In genomic region chr4:141793282-141794151, GRCm38 (mm10) we compare ENCODE assay signal across 8 mouse cellular contexts. TPM values are rescaled to one million over a fixed set of nuclear protein-coding genes. Genes with fewer than 3 reads are reported as not detected.
DNase-seq lines count a peak whose midpoint lies in the region; ATAC-seq lines count a peak whose summit lies in the region.

Gene Casp9 (plus strand): TSS chr4:141793612.

- whole genome bisulfite sequencing in hindbrain, embryonic 12.5 days, result under 1% methylated on average over 55 of the region's 80 CpGs

- H3K27ac ChIP-seq in hindbrain, embryonic 12.5 days, result peak within 1 kb of the TSS; percentile 94

- H3K4me2 ChIP-seq in hindbrain, embryonic 12.5 days (replicated peaks), result peak within 1 kb of the TSS; percentile 58

- peak within 1 kb of the TSS; percentile 73 for H3K4me3 ChIP-seq in hindbrain, embryonic 12.5 days

- H3K36me3 ChIP-seq in hindbrain, embryonic 12.5 days, result peaks cover 22% of the 10 kb centered on the region

- peak; percentile 99 for DNase-seq in Muller cell, postnatal 12 days (ENCODE audit: inconsistent ontology term)
- peak; percentile 96 for DNase-seq in cerebellum, adult 9-11 months
- DNase-seq in frontal cortex, postnatal 10 days (ENCODE audit: low spot score in 2 of 2), result peak; percentile 92 to 96
- DNase-seq in layer of hippocampus, postnatal 14 days (ENCODE audit: low spot score in 2 of 2), result peak; percentile 94 to 96
- peak; percentile 99 for DNase-seq in lung, postnatal 14 days
- DNase-seq in retina, adult 2 months (ENCODE audit: low read depth, low spot score), result peak; percentile 95
- DNase-seq in thymus, postnatal 36 days, result peak; percentile 96 to 98

- H3K9me3 ChIP-seq in hindbrain, embryonic 12.5 days (replicated peaks), result no peaks in the 10 kb centered on the region

- H3K27me3 ChIP-seq in hindbrain, embryonic 12.5 days, result no peaks in the 10 kb centered on the region

- H3K4me1 ChIP-seq in hindbrain, embryonic 12.5 days, result peaks cover 21% of the 10 kb centered on the region

- H3K9ac ChIP-seq in hindbrain, embryonic 12.5 days, result peak within 1 kb of the TSS; percentile 64

- ATAC-seq in hindbrain, embryonic 12.5 days (ENCODE audit: low FRiP score), result peak; percentile 82

RNA-seq across cellular contexts. Expression of gene Casp9, which starts in this region (rescaled TPM):
- polyA plus RNA-seq in hindbrain, embryonic 12.5 days (2016; fragmentation: Nextera tagmentation; extraction: Ambion mirVana), result 23.6 and 25.6 TPM in 2 replicates
- 10 to 100 TPM; 23.1 to 23.3 TPM for total RNA-seq in layer of hippocampus, postnatal 14 days (2021)

Comparison
In these comparisons a context has a peak if more than half of its experiments do, and no peak if none do; other contexts are left out.
1. Peak in every context shown above with its lines: DNase-seq, ATAC-seq, H3K4me3 ChIP-seq and H3K27ac ChIP-seq.